Mouse (Mus musculus) layer of hippocampus, adult 18-20 months (tissue): ENCODE measurements around the gene Lpp. TPM values are rescaled to one million over a fixed set of nuclear protein-coding genes. Genes with fewer than 3 reads are reported as not detected.
A peak's percentile ranks its signal among the peaks of the same experiment; 100 is the strongest.

Experiments used
- DNase-seq, 2 experiments: peaks; one replicate each; pipeline ENCODE4 v3.0.0; 2022; ENCODE audit warnings: low spot score in 2 of 2
- microRNA-seq, 2 experiments: library from miRNA; unstranded; fragments of <30 nt; microRNA quantifications; one replicate each; pipeline ENCODE4 v1.2.0; 2021
- total RNA-seq, 2 experiments: library from RNA; stranded (reverse); gene quantifications; 2 replicates each; pipeline ENCODE4 v1.2.3; 2021

Gene Lpp
- total RNA-seq, 2 experiments from 2014 or later = 7.5 to 7.8 TPM

DNA sequence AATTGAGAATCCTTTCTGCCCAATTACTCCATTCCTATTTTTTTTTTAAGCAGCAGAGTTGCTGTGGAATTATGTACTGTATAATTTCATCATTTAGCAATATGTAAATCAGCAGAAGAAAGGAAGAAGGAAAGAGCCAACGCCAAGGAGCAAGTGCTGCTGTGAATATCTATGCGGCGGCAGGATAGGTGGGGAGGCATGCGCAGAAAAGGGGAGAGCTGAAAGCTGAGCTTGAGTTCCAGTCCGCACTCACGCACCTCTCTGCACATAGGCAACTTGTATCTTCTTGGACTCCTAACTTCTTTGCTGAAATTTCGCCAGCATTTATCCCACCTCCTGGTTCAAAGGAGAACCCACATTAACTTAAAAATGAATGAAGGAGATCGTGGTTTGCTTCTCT, 636.2 kb downstream of the Lpp start:
- DNase-seq = no peak

DNA sequence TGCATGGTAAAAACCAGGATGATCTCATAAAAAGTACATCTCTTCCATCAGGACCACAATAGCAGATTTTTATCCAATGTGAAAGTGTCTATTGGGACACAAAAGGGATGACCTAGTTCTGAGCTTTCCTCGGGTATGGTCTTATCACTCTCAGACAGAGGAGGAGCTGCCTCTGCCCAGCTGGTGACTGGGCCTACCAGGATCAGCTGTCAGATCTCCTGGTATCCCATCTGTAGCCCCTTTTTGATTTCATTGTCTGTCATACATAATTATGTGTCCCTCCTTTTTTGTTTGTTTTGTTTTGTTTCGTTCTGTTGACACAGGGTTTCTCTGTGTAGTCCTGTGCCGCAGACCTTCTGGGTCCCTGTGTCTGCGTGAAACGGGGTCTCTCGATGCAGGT, 644.1 kb downstream of the Lpp start:
- no peak for DNase-seq

DNA sequence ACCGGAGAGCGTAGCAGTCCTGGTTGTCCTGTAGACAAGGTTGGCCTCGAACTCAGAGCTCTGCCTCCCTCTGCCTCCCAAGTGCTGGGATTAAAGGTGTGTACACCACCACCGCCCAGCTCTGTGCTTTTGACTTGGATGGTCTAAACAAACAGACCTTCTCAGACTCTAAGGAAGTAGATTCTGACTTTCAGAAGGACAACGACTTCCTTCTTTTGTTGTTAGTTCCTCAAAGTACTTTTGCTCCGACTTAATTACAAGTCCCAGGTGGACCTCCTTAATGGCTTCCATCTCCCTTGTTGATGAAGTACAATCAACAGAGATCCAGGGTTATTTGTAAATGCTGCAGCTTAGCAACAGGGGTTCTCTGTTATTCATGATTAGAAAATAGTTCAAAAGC, 645.2 kb downstream of the Lpp start:
- DNase-seq = no peak

DNA sequence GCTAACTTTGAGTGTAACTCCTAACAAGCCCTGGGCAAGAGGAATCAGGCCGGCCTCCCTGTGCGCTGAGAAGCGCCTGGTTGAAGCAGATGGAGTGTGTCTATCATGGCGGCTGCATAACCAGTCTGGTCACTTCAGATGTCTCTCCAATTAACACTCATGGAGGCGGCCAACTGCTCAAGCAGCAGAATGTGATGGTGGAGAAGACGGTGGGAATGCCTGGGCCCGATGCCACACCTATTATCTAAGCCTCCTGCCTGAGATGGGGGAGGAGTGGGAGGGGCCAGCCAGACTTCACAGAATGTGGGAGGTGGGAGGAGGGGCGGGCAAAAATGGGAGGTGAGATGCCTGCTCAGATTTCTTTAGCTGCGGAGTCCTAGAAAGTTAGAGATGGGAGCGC, 646.6 kb downstream of the Lpp start:
- peak in 1 of 2 experiments; percentile 48 for DNase-seq

DNA sequence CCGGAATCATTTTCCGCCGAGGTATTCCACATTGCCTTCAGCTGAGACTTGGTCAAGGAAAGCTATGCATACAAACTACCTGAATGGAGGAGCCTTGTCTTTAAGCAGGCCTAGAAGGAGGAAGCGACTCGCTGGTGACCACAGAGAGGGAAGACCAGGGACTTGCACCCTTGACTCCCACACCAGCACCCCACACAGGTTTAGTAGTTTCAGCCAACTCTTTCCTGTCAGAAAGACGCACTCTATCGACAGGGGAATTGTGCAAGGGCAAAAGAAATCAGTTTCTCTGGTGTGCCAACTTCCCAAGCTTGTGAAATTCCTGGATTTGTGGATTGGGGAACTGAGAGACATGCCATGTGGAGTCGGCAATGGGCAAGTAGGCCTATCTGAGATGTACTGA, 647.9 kb downstream of the Lpp start:
- no peak for DNase-seq

DNA sequence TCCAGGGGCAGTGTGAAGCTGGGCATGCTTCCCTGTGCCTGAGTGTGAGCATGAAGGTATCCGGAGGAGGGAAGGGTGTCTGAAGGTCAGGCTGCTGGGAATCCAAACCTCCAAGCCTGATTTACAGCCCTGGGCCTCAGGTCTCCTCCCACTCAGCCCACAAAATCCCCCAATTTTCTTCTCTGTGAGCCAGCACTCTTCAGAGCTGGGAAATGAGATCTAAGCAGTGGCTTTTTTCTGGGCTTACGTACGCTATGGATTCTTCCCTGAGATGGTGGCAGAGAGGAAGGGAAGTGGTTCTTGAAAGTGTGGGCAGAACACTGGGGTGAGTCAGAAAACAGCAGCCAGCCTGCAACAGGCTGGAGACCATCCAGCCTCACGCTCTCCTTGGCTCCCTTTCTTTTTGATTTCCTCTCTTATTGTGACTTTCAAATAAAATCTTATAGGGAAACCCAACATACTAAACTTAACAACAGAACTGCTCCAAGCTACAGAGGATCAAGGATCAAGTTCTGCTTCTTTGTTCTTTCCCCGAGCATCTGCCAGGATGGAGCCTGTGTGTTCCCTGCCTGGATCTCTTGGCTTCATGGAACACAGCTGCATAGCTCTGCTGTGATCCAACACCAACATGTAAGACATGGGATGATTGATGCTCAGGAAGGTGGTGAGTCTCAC, 648.7 kb downstream of the Lpp start:
- peak in 1 of 2 experiments; percentile 36 for DNase-seq

Small RNAs within 50 kb of the gene (microRNA-seq; reads per million reads assigned to microRNA genes)
- 1,093 to 1,111 reads per million in 2 experiments for gene Mir28a
